Mouse (Mus musculus): ENCODE results near the gene Ltbp2.

Ltbp2 gene

GRCm38 (mm10) chr12:84893648-84894628 is 17.6 kb upstream of the Ltbp2 start:
- TF ChIP-seq GATA4 (IDR thresholded peaks at IDR 0.05; ENCODE audit: insufficient replicate concordance, low read length), result no peak

GRCm38 (mm10) chr12:84890289-84890688 is 14.0 kb upstream of the Ltbp2 start:
- TF ChIP-seq GATA4 (IDR thresholded peaks at IDR 0.05; ENCODE audit: insufficient replicate concordance, low read length), result no peak

GRCm38 (mm10) chr12:84885107-84885876 is 9.0 kb upstream of the Ltbp2 start:
- no peak for TF ChIP-seq GATA4 (IDR thresholded peaks at IDR 0.05; ENCODE audit: insufficient replicate concordance, low read length)

- no peak for TF ChIP-seq GATA4 (IDR thresholded peaks at IDR 0.05; ENCODE audit: insufficient replicate concordance, low read length)
Measured at GRCm38 (mm10) chr12:84884423-84885076, 8.2 kb upstream of the Ltbp2 start.

DNA sequence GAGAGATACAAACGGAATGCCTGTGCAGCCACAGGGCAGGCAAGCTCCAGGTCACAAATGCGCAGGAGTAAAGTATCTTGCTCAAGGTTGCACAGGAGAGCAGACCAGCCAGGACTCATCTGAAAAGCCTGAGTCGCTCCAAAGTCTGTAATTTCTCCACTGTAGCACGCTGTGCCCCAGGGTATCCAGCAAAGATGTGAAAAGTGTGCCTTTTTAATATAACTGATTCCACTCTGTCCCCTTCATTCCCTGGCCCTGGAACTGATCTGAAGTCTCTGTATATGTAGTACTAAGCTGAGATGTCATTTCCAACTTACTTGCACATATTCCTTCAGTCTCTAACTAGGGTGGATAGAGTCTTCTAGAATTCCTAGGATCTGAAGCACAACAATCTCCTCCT is 6.5 kb upstream of the Ltbp2 start:
- no peak for TF ChIP-seq GATA4 (IDR thresholded peaks at IDR 0.05; ENCODE audit: insufficient replicate concordance, low read length)

- no peak for TF ChIP-seq GATA4 (IDR thresholded peaks at IDR 0.05; ENCODE audit: insufficient replicate concordance, low read length)
Measured at GRCm38 (mm10) chr12:84880091-84880490, 3.8 kb upstream of the Ltbp2 start.

DNA sequence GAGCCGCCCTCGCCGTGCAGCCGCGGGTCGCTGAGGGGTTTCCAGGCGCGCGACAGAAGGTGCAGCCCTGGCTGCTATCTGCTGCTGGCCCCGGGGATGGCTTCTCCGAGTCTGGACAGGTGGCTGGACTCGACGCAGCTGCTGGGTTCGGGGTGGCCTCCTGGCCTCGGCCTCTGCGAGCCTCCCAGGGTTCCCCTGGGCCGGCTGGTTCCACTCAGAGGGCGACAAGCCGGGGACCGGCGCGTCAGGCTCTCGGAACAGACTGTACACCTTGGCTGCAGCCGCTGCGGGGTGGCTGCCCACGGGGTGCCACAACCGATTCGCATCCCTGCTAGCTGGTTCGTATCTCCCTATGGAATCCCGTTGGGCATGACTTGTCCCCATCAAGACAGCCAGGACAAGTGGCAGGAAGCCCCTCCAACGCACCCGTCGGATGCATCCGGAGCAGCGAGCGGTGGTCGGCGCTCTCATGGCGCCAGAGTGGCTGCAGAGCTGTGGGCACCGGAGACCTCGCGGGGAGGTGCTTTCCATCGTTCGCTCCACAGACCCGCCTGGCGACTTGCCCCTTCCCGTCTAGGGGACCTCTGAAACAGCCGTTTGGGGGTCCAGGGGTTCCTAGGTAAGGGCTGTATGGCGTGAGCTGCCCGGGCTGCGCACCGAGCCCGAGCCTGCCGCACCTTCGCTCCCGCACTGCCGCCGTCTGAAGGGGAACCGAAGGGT is 411 bp downstream of the Ltbp2 start:
- no peak for TF ChIP-seq GATA4 (IDR thresholded peaks at IDR 0.05; ENCODE audit: insufficient replicate concordance, low read length)

DNA sequence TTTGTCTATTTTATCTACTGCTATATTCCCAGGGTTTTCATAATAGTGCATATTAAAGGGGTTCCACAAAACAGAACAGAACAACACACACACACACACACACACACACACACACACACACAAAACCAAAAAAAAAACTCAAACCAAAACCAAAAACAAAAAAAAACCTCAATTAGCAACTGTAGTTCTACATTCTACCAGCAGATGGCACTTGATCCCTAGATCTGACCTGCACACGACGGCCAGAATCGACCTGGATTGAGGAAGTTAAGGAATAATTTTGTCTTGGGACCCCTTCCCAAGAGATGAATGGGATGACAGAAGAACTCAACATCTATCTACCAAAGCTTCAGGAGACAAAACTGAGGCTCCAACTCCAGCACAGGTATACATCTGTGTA is 2.9 kb downstream of the Ltbp2 start:
- no peak for TF ChIP-seq GATA4 (IDR thresholded peaks at IDR 0.05; ENCODE audit: insufficient replicate concordance, low read length)

DNA sequence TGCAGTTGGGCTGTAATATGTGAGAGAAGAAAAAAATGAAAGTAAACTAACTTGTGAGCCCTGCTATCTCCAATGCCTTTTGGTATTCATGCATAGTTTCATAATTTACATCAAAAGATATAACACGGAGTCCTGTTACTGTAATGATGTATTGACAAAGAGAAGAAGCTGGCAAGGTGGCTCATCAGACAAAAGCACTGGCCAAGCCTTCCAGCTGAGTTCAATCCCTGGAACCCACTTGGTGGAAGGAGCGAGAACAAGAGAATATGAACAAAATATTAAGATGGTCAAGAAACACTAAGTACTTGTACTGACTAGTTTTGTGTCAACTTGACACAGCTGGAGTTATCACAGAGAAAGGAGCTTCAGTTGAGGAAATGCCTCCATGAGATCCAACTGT is 4.0 kb downstream of the Ltbp2 start:
- TF ChIP-seq GATA4 (IDR thresholded peaks at IDR 0.05; ENCODE audit: insufficient replicate concordance, low read length), result no peak

GRCm38 (mm10) chr12:84865431-84865830 is 10.9 kb downstream of the Ltbp2 start:
- no peak for TF ChIP-seq GATA4 (IDR thresholded peaks at IDR 0.05; ENCODE audit: insufficient replicate concordance, low read length)

GRCm38 (mm10) chr12:84864801-84865200 is 11.5 kb downstream of the Ltbp2 start:
- no peak for TF ChIP-seq GATA4 (IDR thresholded peaks at IDR 0.05; ENCODE audit: insufficient replicate concordance, low read length)

DNA sequence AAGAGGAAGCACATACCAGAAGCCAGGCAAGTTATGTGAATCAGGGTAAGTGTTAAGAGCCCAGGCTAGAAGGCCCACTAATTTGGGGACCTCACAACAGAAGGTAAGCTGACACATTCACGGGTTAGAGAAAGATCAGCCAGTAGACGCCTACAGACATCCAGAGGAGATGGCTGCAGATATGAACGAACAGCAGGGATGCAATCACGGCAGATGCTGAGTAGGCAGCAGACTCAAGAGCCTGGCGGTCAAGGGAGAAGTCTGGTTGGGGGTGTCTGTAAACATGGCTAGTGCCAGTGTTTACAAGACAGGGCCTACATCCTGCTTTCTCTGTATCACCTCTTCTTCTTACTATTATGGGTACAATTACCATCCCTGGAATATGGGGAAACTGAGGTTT is 13.1 kb downstream of the Ltbp2 start:
- TF ChIP-seq GATA4 (IDR thresholded peaks at IDR 0.05; ENCODE audit: insufficient replicate concordance, low read length), result no peak

- TF ChIP-seq GATA4 (IDR thresholded peaks at IDR 0.05; ENCODE audit: insufficient replicate concordance, low read length), result no peak
Measured at GRCm38 (mm10) chr12:84862136-84862910, 14.0 kb downstream of the Ltbp2 start.

Measured in liver, adult (tissue).